Mouse (Mus musculus): Measurements from ENCODE around the gene Zfp346.

Gene Zfp346

DNA sequence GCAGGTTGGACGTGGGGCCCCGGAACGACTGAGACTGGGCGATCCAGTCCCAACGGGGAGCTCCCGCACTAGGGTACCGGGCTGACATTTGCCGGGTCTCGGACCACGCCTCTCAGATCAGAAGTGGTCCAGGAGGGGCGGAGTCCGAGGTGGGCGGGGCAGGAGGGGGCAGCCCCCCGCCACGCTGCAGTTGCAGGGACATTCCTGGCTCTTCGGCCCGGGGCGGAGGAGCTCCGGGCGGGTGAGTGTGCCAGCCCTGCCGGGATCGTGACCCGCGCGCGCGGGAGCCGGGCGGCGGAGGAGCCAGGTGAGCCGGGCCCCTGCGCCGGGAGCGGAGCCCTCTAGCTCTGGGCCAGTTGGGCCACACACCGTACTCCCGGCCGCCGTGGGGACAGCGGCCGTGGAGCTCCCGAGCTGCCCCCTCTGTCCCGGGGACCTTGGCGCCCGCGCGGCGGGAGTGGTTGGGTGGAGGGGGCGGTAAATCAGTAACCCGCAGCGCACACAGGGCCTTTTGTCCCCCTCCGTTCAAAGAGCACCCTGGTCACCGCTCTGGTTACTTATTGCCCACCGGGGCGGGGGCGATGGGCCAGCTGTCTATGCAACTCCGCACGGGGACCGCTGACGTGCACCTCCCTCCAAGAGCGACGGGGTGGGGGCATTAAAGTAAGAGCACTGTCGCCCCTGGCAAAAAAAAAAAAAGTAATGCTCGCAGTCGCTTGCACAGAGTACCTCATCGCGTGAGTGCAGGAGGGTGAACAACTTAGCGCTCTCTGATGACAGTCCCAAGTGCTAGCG, 47.7 kb downstream of the Zfp346 start, which contains the start of gene Fgfr4:
TSS of gene Fgfr4 (plus strand) at position 20 of the 795 bp plus-strand sequence.
- DNase-seq (ENCODE audit: low read depth) = no peak

DNA sequence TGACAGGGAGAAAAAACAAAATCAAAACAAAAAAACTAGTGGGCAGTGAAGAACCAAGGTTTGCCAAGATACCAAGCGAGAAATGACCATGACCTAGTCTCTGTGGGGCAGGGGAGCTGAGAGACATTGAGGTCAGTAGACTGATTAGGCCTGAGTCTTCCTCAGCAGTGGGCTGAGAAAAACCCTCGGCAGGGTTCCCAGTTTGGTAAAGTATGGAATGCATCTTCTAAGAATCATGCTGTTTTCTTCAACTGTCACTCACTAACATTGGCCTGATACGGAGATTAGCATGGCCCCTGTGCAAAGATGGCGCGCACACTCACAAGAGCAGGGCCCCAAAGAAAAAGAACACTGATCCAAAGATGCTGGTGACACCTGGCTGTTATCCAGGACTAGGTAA, 48.8 kb downstream of the Zfp346 start:
- DNase-seq (ENCODE audit: low read depth) = no peak

- no peak for DNase-seq (ENCODE audit: low read depth)
Observed at GRCm38 (mm10) chr13:55162365-55162764, 57.3 kb downstream of the Zfp346 start.

GRCm38 (mm10) chr13:55163553-55163952, 58.4 kb downstream of the Zfp346 start:
- DNase-seq (ENCODE audit: low read depth) = no peak

DNA sequence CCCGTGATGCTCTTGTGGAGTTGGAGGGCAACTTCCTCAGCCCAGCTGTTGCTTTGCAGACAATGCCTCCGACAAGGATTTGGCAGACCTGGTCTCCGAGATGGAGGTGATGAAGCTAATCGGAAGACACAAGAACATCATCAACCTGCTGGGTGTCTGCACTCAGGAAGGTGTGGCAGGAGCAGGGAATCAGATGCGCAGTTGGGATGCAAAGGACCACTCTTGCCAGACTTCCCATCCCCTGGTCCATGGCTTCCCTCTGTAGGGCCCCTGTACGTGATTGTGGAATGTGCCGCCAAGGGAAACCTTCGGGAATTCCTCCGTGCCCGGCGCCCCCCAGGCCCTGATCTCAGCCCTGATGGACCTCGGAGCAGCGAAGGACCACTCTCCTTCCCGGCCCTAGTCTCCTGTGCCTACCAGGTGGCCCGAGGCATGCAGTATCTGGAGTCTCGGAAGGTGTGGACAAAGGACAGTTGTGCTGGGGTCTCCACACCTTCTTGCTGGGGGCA, 60.8 kb downstream of the Zfp346 start:
- DNase-seq (ENCODE audit: low read depth) = no peak

DNA sequence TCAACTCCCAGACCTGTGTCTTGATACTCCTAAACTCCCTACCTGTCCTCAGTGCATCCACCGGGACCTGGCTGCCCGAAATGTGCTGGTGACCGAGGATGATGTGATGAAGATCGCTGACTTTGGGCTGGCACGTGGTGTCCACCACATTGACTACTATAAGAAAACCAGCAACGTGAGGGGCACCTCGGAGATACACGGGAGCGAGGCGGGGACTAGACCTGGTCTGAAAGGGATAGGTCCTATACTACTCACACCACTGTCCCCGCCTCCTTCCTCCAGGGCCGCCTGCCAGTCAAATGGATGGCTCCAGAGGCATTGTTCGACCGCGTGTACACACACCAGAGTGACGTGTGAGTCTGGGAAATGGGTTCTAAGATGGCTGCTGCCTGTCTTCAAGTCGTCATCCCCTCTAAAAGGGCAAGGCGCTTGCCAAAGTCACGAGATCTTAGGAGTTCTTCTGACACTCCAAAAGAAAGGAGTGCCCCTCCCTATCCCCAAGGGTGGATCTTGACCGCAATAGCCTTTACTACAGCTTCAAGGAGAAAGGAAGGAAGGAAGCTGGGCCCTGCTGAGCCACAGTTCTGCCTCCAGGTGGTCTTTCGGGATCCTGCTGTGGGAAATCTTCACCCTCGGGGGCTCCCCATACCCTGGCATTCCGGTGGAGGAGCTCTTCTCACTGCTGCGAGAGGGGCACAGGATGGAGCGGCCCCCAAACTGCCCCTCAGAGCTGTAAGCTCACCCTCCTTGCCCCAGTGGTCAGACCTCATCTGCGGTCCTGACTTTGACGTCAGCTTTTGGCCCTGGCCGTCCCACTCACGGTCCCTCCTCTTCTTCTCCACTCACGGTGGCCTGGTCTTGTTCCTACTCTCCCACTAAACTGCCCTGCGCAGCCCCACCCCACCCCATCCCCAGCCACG, 62.0 kb downstream of the Zfp346 start:
- no peak for DNase-seq (ENCODE audit: low read depth)

GRCm38 (mm10) chr13:55167798-55168197, 62.7 kb downstream of the Zfp346 start:
- DNase-seq (ENCODE audit: low read depth) = no peak

DNA sequence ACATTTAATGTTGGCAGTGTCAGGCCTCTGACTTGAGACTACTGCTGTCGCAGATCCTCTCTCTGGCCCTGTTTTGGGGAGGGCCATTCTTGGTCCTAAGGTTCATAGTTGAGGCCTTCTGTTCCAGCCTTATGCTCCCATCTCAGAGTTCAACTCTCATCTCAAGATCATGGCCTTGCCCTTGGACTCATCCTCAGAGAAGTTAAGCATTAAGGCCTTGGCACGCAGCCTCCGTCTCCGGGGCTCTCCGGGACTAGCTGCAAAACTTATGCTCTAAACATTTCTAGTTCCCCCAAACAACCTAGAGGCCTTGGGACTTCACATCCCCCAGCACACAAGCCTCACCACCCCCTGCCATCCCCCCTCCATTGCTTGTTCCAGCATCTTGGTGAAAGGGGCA, 63.1 kb downstream of the Zfp346 start:
- no peak for DNase-seq (ENCODE audit: low read depth)

- peak; percentile 38 for DNase-seq (ENCODE audit: low read depth)
Observed at GRCm38 (mm10) chr13:55168958-55169369, 63.9 kb downstream of the Zfp346 start.

DNA sequence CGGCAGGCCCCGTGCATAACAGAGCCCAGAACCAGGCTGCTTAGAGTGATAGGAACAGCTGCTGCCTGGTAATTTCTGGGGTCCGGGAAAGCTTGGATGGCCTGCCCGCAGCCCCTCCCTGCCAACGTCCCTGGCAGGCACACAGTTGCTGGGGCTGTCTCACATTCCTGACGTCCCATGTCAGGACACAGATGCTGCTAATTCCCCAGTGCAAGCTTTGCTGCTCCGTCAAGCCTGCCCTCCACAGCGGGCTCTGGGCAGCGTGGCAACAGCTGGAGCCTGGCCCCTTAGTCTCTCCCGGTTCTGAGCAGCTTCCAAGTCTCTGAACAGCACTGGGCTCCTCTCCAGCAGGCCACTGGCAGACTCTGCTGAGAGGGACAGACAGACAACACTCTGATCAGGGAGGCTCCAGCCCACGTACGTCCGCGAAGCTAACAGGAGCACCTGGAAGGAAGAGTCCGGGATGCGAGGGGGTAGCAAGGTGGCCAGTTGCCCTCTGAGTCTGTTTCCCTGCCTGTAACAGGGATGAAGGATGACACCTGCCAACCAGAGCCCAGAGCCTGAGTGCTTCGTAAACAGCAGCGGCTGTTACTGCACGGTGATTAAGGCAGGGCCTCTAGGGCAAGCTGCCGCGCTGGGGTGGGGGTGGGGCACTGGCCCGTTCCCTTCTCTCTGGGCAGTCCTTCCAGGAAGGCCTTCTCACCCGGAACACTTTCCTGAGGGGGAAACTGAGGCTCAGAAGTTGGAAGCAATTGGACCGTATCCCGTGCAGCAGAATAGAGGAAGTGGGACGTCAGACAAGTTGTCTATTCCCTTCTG, 66.6 kb downstream of the Zfp346 start:
- peak; percentile 43 for DNase-seq (ENCODE audit: low read depth)

GRCm38 (mm10) chr13:55172336-55172770, 67.2 kb downstream of the Zfp346 start:
- no peak for DNase-seq (ENCODE audit: low read depth)

DNA sequence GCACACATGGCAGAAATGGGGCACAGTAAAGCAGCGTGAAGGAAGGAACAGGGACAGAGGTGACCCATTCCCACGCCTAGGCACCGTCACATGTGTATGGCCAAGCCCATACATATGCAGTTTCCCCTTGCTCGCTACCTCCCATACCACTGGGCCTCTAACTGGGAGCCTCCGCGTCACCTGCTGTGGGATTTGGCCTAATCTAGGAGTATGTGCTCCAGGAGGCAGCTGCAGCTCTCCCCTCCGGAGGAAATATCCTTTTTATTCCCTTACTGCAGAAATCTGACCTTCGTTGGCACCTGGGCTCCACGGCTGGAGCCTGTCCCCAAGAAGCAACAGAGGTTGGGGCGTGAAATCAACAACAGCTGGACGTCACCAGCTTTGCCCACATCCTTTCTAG, 69.2 kb downstream of the Zfp346 start:
- no peak for DNase-seq (ENCODE audit: low read depth)

GRCm38 (mm10) chr13:55176265-55176664, 71.2 kb downstream of the Zfp346 start:
- DNase-seq (ENCODE audit: low read depth) = no peak

DNA sequence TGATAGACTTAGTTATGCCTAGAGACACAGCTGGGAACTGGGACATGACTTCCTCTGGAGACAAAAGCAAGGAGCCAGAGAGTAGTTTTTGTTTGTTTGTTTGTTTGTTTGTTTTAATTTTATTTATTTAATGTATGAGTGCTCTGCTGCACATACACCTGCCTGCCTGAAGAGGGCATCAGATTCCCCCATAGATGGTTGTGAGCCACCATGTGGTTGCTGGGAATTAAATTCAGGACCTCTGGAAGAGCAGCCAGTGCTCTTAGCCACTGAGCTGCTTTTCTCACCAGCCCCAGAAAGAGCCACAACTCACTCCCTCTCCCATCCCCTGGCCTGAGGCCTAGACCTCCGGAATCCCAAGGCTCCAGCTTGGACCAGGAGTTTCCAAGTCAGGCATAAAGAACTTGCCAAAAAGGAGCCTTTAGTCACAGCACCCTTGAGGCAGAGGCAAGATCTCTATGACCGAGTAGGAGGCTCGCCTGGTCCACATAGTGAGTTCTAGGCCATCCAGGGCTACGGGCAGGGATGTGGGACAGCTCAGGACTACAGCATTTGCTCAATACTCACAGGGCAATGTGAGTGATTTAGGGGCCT, 72.9 kb downstream of the Zfp346 start:
- DNase-seq (ENCODE audit: low read depth) = no peak

GRCm38 (mm10) chr13:55178556-55178955, 73.4 kb downstream of the Zfp346 start:
- peak; percentile 49 for DNase-seq (ENCODE audit: low read depth)

- no peak for DNase-seq (ENCODE audit: low read depth)
Observed at GRCm38 (mm10) chr13:55179591-55179990, 74.5 kb downstream of the Zfp346 start.

- no peak for DNase-seq (ENCODE audit: low read depth)
Observed at GRCm38 (mm10) chr13:55181786-55182172, 76.7 kb downstream of the Zfp346 start.

- DNase-seq (ENCODE audit: low read depth) = peak; percentile 74
Observed at GRCm38 (mm10) chr13:55182173-55182894, 77.2 kb downstream of the Zfp346 start.

DNA sequence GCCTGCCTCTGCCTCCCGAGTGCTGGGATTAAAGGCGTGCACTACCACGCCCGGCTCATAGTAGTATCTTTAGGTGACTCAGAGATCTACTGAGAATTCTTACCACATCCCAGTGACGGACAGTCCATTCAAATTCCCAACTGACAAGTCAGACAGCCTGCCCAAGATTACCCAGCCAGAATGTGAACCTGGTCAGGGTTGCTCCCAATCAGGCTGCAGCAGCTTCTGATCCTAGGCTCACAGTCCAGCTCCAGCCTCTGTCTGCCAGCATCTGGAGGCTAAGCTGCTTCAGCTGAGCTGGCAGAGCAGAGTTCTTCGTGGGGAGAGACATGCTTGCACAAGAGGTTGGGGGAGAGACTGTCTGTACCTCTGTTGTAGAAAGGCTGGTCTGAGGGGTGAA, 78.3 kb downstream of the Zfp346 start:
- DNase-seq (ENCODE audit: low read depth) = peak; percentile 57
